Mouse (Mus musculus) thymus, postnatal 25 days (tissue): ENCODE data around the gene Ikzf5.

ENCODE experiments used
- DNase-seq: peaks from one replicate; pipeline ENCODE4 v3.0.0; 2022

Ikzf5 gene

DNA sequence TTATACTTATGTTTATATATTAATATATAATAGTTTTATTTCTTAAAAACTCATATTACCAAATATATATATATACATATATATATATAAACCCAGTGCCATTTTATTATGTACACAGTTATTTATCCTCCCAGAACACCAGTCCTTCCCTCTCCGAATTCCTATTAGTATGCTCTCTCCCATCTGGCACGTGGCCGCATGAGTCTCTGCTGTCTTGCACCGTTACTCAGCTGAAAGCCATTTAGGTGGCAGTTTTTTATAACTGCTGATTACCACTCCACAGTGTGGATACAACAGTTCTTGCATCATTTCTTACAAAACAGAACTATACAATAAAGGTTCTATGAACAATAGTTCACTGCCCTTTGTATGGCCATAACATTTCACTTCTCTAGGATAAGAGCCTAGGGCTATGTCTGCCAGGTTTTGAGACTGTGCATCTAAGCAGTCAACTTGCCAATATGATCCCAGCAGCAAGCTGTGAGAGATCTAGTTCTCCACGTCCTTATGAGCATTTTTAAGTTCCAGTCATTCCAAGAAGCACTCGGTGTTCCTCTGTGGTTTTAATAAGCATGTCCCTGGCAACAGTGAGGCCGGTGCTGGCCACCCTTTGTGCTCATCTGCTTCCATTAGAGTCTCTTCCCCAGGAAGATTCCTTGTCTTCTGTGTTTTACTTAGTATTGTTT, 64.3 kb downstream of the Ikzf5 start:
- DNase-seq = no peak
